Mouse (Mus musculus) v-Abl transformed pro-B cells (cell line): ENCODE results near the gene Klhl6.

Experiments
- in situ Hi-C, 2 experiments: fragments of 400-800 bp; cut with MboI; formaldehyde crosslinking; loops; one replicate each; pipeline ENCODE4 v1.15.1; 2025; ENCODE audit not compliant: unreplicated experiment in 2 of 2

Klhl6 gene

GRCm38 (mm10) chr16:19973480-19973879, 9.4 kb downstream of the Klhl6 start:
- in situ Hi-C loops: loop anchor here (5.0 kb wide), 1 partner anchor 119 kb away; no protein-coding TSS in a partner anchor

GRCm38 (mm10) chr16:19972736-19973350, 10.0 kb downstream of the Klhl6 start:
- in situ Hi-C loops: loop anchor here (5.0 kb wide), 1 partner anchor 119 kb away; no protein-coding TSS in a partner anchor

GRCm38 (mm10) chr16:19969506-19969905, 13.3 kb downstream of the Klhl6 start:
- in situ Hi-C loops: no loop called here

GRCm38 (mm10) chr16:19968666-19969065, 14.2 kb downstream of the Klhl6 start:
- in situ Hi-C loops: no loop called here

- in situ Hi-C loops: no loop called here
These were observed 14.9 kb downstream of the Klhl6 start for GRCm38 (mm10) chr16:19967897-19968392.

- in situ Hi-C loops: no loop called here
These were observed 15.9 kb downstream of the Klhl6 start for GRCm38 (mm10) chr16:19966976-19967375.

- in situ Hi-C loops: no loop called here
These were observed 16.4 kb downstream of the Klhl6 start for GRCm38 (mm10) chr16:19966437-19966836.

GRCm38 (mm10) chr16:19962951-19963350, 19.9 kb downstream of the Klhl6 start:
- in situ Hi-C loops: no loop called here

GRCm38 (mm10) chr16:19961070-19961469, 21.8 kb downstream of the Klhl6 start:
- in situ Hi-C loops: no loop called here

GRCm38 (mm10) chr16:19960407-19961058, 22.3 kb downstream of the Klhl6 start:
- in situ Hi-C loops: no loop called here

- in situ Hi-C loops: loop anchor here in 1 of 2 experiments (10.0 kb wide), 1 partner anchor 158 kb away; no protein-coding TSS in a partner anchor
These were observed 25.8 kb downstream of the Klhl6 start for GRCm38 (mm10) chr16:19957051-19957450.

GRCm38 (mm10) chr16:19947336-19947735, 35.5 kb downstream of the Klhl6 start:
- in situ Hi-C loops: no loop called here

- in situ Hi-C loops: no loop called here
These were observed 36.1 kb downstream of the Klhl6 start for GRCm38 (mm10) chr16:19946578-19947298.

GRCm38 (mm10) chr16:19920823-19921222, 62.0 kb downstream of the Klhl6 start:
- in situ Hi-C loops: no loop called here

GRCm38 (mm10) chr16:19918286-19918685, 64.6 kb downstream of the Klhl6 start:
- in situ Hi-C loops: loop anchor here in 1 of 2 experiments (10.0 kb wide), 1 partner anchor 193 kb away; no protein-coding TSS in a partner anchor

GRCm38 (mm10) chr16:19912582-19912981, 70.3 kb downstream of the Klhl6 start:
- in situ Hi-C loops: loop anchor here in 1 of 2 experiments (10.0 kb wide), 1 partner anchor 188 kb away; no protein-coding TSS in a partner anchor

- in situ Hi-C loops: loop anchor here in 1 of 2 experiments (5.0 kb wide), 1 partner anchor 181 kb away; no protein-coding TSS in a partner anchor
These were observed 74.5 kb downstream of the Klhl6 start for GRCm38 (mm10) chr16:19908291-19908690.

GRCm38 (mm10) chr16:19907103-19907502, 75.7 kb downstream of the Klhl6 start:
- in situ Hi-C loops: loop anchor here in 1 of 2 experiments (5.0 kb wide), 1 partner anchor 180 kb away; no protein-coding TSS in a partner anchor

- in situ Hi-C loops: loop anchor here in 1 of 2 experiments (5.0 kb wide), 1 partner anchor 178 kb away; no protein-coding TSS in a partner anchor
These were observed 77.9 kb downstream of the Klhl6 start for GRCm38 (mm10) chr16:19904734-19905479.

GRCm38 (mm10) chr16:19903792-19904191, 79.0 kb downstream of the Klhl6 start:
- in situ Hi-C loops: no loop called here
